Mouse (Mus musculus) lung, postnatal 0 days (tissue): Measurements from ENCODE around the gene Il18.

Experiments used
- CTCF ChIP-seq: IDR thresholded peaks from 2 replicates; pipeline ENCODE4 v1.5.1; 2016; ENCODE audit warnings: antibody characterized with exemption, mild to moderate bottlenecking
- EP300 ChIP-seq: IDR thresholded peaks from 2 replicates; pipeline ENCODE4 v1.6.1; 2016; ENCODE audit warnings: antibody characterized with exemption, mild to moderate bottlenecking, control low read depth

- TF ChIP-seq CTCF (no peak), EP300 (no peak)
Observed at GRCm38 (mm10) chr9:50505405-50505804, 49.2 kb upstream of the Il18 start.
